Comparison of ENCODE assay signal across 8 mouse cellular contexts in genomic region chr13:51573849-51574248, GRCm38 (mm10). TPM values are rescaled to one million over a fixed set of nuclear protein-coding genes. Genes with fewer than 3 reads are reported as not detected.
DNase-seq lines count a peak whose midpoint lies in the region; ATAC-seq and TF ChIP-seq lines count a peak whose summit lies in the region.

No protein-coding gene starts in this region.

- no peak overlapping the region for H3K27ac ChIP-seq in testis, adult 2 months (ENCODE audit: control insufficient read depth, insufficient read depth, low read depth, low read length)
- peak overlapping the region; percentile 91 for H3K27ac ChIP-seq in left cerebral cortex, adult 2 months
- no peak overlapping the region for H3K27ac ChIP-seq in neural tube, embryonic 11.5 days (ENCODE audit: low read depth, low read length)

- intact Hi-C loops in left cerebral cortex, adult 2 months (cut with DNase I), result no loop called here

- ATAC-seq in neural tube, embryonic 11.5 days (ENCODE audit: insufficient read depth, low FRiP score, low TSS enrichment), result no peak

- peak; percentile 20 for DNase-seq in adrenal gland, postnatal 10 days
- no peak for DNase-seq in adrenal gland, adult 8-10 months
- DNase-seq in testis, postnatal 10 days (ENCODE audit: low spot score), result no peak
- peak; percentile 65 to 77 for DNase-seq in left cerebral cortex, adult 2 months (ENCODE audit: extremely low spot score in 1 of 2, low spot score in 2 of 2)
- DNase-seq in neural tube, embryonic 11.5 days (ENCODE audit: low spot score), result peak; percentile 43
- no peak for DNase-seq in spleen, postnatal 10 days (ENCODE audit: low spot score in 2 of 2)
- DNase-seq in cerebellum, adult 9-10 months, result no peak

- peaks cover 7% of the 10 kb centered on the region for H3K4me1 ChIP-seq in testis, adult 2 months (ENCODE audit: control insufficient read depth, insufficient read depth, low read length)
- H3K4me1 ChIP-seq in neural tube, embryonic 11.5 days (ENCODE audit: control insufficient read depth, insufficient read depth, low read length), result peaks cover 8% of the 10 kb centered on the region

- no peaks in the 10 kb centered on the region for H3K36me3 ChIP-seq in testis, adult 2 months (ENCODE audit: control insufficient read depth, insufficient read depth, low read length)
- no peaks in the 10 kb centered on the region for H3K36me3 ChIP-seq in neural tube, embryonic 11.5 days (ENCODE audit: control insufficient read depth, insufficient read depth, low read length)

- TF ChIP-seq POLR2A in testis, adult 2 months (IDR thresholded peaks at IDR 0.05; ENCODE audit: control insufficient read depth, low read depth, low read length), result no peak

- no peak overlapping the region for H3K9ac ChIP-seq in neural tube, embryonic 11.5 days (ENCODE audit: low read length)

- WGBS in neural tube, embryonic 11.5 days, result 31% methylated on average over 11 of the region's 11 CpGs

- no peaks in the 10 kb centered on the region for H3K27me3 ChIP-seq in testis, adult 2 months (ENCODE audit: control insufficient read depth, insufficient read depth, low read length)
- peaks cover 3% of the 10 kb centered on the region; the same call in 1 of the 2 replicates for H3K27me3 ChIP-seq in neural tube, embryonic 11.5 days (ENCODE audit: control insufficient read depth, insufficient read depth, low read length)

- H3K9me3 ChIP-seq in neural tube, embryonic 11.5 days (ENCODE audit: control insufficient read depth, low read length), result no peaks in the 10 kb centered on the region

- H3K4me2 ChIP-seq in neural tube, embryonic 11.5 days (ENCODE audit: low read depth), result no peak overlapping the region

- TF ChIP-seq CTCF in testis, adult 2 months (IDR thresholded peaks at IDR 0.05; ENCODE audit: control insufficient read depth, insufficient read depth, insufficient replicate concordance, low read depth, low read length), result no peak
- TF ChIP-seq CTCF in left cerebral cortex, adult 2 months (IDR thresholded peaks at IDR 0.05), result no peak

- H3K4me3 ChIP-seq in testis, adult 2 months (ENCODE audit: control insufficient read depth, low read depth, low read length), result peak overlapping the region; percentile 52
- H3K4me3 ChIP-seq in left cerebral cortex, adult 2 months, result no peak overlapping the region
- H3K4me3 ChIP-seq in neural tube, embryonic 11.5 days (ENCODE audit: low read depth, low read length), result no peak overlapping the region

RNA-seq across cellular contexts. Expression of gene Shc3, which starts 4.6 kb away (rescaled TPM):
- 1 to 10 TPM; 1.4 to 4.5 TPM for total RNA-seq in adrenal gland, postnatal 10 days (2021)
- total RNA-seq in adrenal gland, adult 8-10 months (2022), result 1 to 10 TPM in 3 of 4 experiments, under 1 TPM in 1; 0.80 to 1.7 (median 1.6) TPM
- polyA plus RNA-seq in testis, adult 2 months (2012; rRNA removed), result 1.9 and 2.8 TPM in 2 replicates
- 100 to 1,000 TPM; 234 to 242 TPM for total RNA-seq in left cerebral cortex, adult 2 months (2021)
- polyA plus RNA-seq in neural tube, embryonic 11.5 days (2014; fragmentation: Nextera tagmentation; extraction: Ambion mirVana), result 2.6 and 2.9 TPM in 2 replicates

Comparison
In these comparisons a context has a peak if more than half of its experiments do, and no peak if none do; other contexts are left out.
1. DNase-seq: peak in adrenal gland, postnatal 10 days (single experiment), left cerebral cortex, adult 2 months (2 of 2) and neural tube, embryonic 11.5 days (single experiment); none in adrenal gland, adult 8-10 months (single experiment), testis, postnatal 10 days (single experiment), spleen, postnatal 10 days (0 of 2) and cerebellum, adult 9-10 months (single experiment).
2. RNA of gene Shc3, which starts 4.6 kb away (total RNA-seq): 234 to 242 TPM in left cerebral cortex, adult 2 months; 1.4 to 4.5 TPM in adrenal gland, postnatal 10 days and 0.80 to 1.7 TPM in adrenal gland, adult 8-10 months; every median in the first group is over 10 times any median in the second.